Comparison of ENCODE assay signal across 8 mouse cellular contexts in genomic region chr7:29238019-29238967, GRCm38 (mm10). TPM values are rescaled to one million over a fixed set of nuclear protein-coding genes. Genes with fewer than 3 reads are reported as not detected.
A peak's percentile ranks its signal among the peaks of the same experiment; 100 is the strongest.
DNase-seq lines count a peak whose midpoint lies in the region; ATAC-seq and TF ChIP-seq lines count a peak whose summit lies in the region.

Gene Yif1b (plus strand): TSS chr7:29238329.

- peak within 1 kb of the TSS; percentile 88 for H3K9ac ChIP-seq in MEL (ENCODE audit: control insufficient read depth, low read depth, low read length, poor library complexity, severe bottlenecking)
- H3K9ac ChIP-seq in forebrain, postnatal 0 days: peak within 1 kb of the TSS; percentile 66
- H3K9ac ChIP-seq in lung, embryonic 15.5 days: peak within 1 kb of the TSS; percentile 67

- TF ChIP-seq RAD21 in MEL (IDR thresholded peaks at IDR 0.05; ENCODE audit: low read depth, low read length): no peak

- peak within 1 kb of the TSS; percentile 74 to 75 for H3K4me3 ChIP-seq in MEL (ENCODE audit: control insufficient read depth in 1 of 2, insufficient read depth in 1 of 2, low read depth in 2 of 2, low read length in 2 of 2)
- peak within 1 kb of the TSS; percentile 71 for H3K4me3 ChIP-seq in cerebellum, adult 2 months (replicated peaks; ENCODE audit: insufficient read depth, low read depth, low read length)
- H3K4me3 ChIP-seq in forebrain, postnatal 0 days (ENCODE audit: low read depth, low read length): peak within 1 kb of the TSS; percentile 67
- peak within 1 kb of the TSS; percentile 64 for H3K4me3 ChIP-seq in lung, embryonic 15.5 days

- ATAC-seq in forebrain, postnatal 0 days: peak; percentile 99
- peak; percentile 95 for ATAC-seq in lung, embryonic 15.5 days (ENCODE audit: borderline replicate concordance, extremely low read depth, low FRiP score, low TSS enrichment)

- peaks cover 3% of the 10 kb centered on the region; the same call in 1 of the 2 replicates for H3K79me2 ChIP-seq in MEL (ENCODE audit: control insufficient read depth, insufficient read depth, low read length, poor library complexity)

- WGBS in cerebellum, adult 2 months: under 1% methylated on average over 60 of the region's 60 CpGs
- WGBS in forebrain, postnatal 0 days: 2% methylated on average over 60 of the region's 60 CpGs
- WGBS in lung, embryonic 15.5 days: under 1% methylated on average over 60 of the region's 60 CpGs

- peak; percentile 86 to 95; a peak in 3 of 4 replicates for TF ChIP-seq POLR2A in MEL (IDR thresholded peaks at IDR 0.05; ENCODE audit: control insufficient read depth in 1 of 2, insufficient read depth in 1 of 2, low read depth in 1 of 2, low read length in 2 of 2, poor library complexity in 1 of 2)
- TF ChIP-seq POLR2A in cerebellum, adult 2 months (IDR thresholded peaks at IDR 0.05; ENCODE audit: borderline replicate concordance, insufficient read depth, low read length): peak; percentile 91; the same call in 1 of the 2 replicates

- peak; percentile 100 for DNase-seq in MEL (ENCODE audit: low read depth, low spot score)
- DNase-seq in cerebellum, adult 2 months: peak; percentile 97 to 99
- DNase-seq in forebrain, postnatal 0 days: peak; percentile 99
- DNase-seq in heart, postnatal 4 days: peak; percentile 98
- DNase-seq in layer of hippocampus, adult 8-10 months (ENCODE audit: low spot score in 2 of 2): peak; percentile 97 to 98
- DNase-seq in ovary, adult 18-20 months (ENCODE audit: low spot score): peak; percentile 97
- DNase-seq in thymus, postnatal 0 days (ENCODE audit: low spot score): peak; percentile 100

- peak within 1 kb of the TSS; percentile 88 for H3K27ac ChIP-seq in MEL (ENCODE audit: control insufficient read depth, low read depth, low read length)
- H3K27ac ChIP-seq in cerebellum, adult 2 months (ENCODE audit: insufficient read depth, low read length): peak within 1 kb of the TSS; percentile 21; the same call in 1 of the 2 replicates
- peak within 1 kb of the TSS; percentile 74 for H3K27ac ChIP-seq in forebrain, postnatal 0 days (ENCODE audit: low read depth, low read length)
- H3K27ac ChIP-seq in lung, embryonic 15.5 days: peak within 1 kb of the TSS; percentile 96

- peaks cover 2 to 13% of the 10 kb centered on the region in 2 experiments; a peak in 2 of 4 replicates for H3K4me1 ChIP-seq in MEL (ENCODE audit: control insufficient read depth in 1 of 2, insufficient read depth in 2 of 2, low read length in 2 of 2)
- H3K4me1 ChIP-seq in cerebellum, adult 2 months (ENCODE audit: control insufficient read depth, insufficient read depth, low read length): peaks cover 20% of the 10 kb centered on the region
- 0 out of 2 replicates have a peak, but pooled peaks cover 3% of the 10 kb centered on the region for H3K4me1 ChIP-seq in forebrain, postnatal 0 days (ENCODE audit: insufficient read depth)
- peaks cover 17% of the 10 kb centered on the region for H3K4me1 ChIP-seq in lung, embryonic 15.5 days

- H3K4me2 ChIP-seq in forebrain, postnatal 0 days (ENCODE audit: low read depth): peak within 1 kb of the TSS; percentile 78
- peak within 1 kb of the TSS; percentile 67 for H3K4me2 ChIP-seq in lung, embryonic 15.5 days

- H3K36me3 ChIP-seq in MEL (ENCODE audit: control insufficient read depth in 1 of 2, insufficient read depth in 2 of 2, low read length in 2 of 2): peaks cover 0 to 4% of the 10 kb centered on the region in 2 experiments; a peak in 2 of 4 replicates
- H3K36me3 ChIP-seq in forebrain, postnatal 0 days (ENCODE audit: insufficient read depth): no peaks in the 10 kb centered on the region
- H3K36me3 ChIP-seq in lung, embryonic 15.5 days: no peaks in the 10 kb centered on the region

- TF ChIP-seq CTCF in MEL (IDR thresholded peaks at IDR 0.05 in 2 of 3, conservative IDR thresholded peaks at IDR 0.05 in 1 of 3; ENCODE audit: control insufficient read depth in 1 of 3, insufficient read depth in 1 of 3, low read depth in 2 of 3, low read length in 3 of 3, poor library complexity in 1 of 3, severe bottlenecking in 1 of 3): 0 out of 6 replicates have a peak, but pooled peaks of 1 of the 3 experiments have one; percentile 1
- TF ChIP-seq CTCF in cerebellum, adult 2 months (IDR thresholded peaks at IDR 0.05; ENCODE audit: borderline replicate concordance, insufficient read depth, low read depth, low read length): no peak
- no peak; the same call in 1 of the 2 replicates for TF ChIP-seq CTCF in forebrain, postnatal 0 days (IDR thresholded peaks at IDR 0.05; ENCODE audit: low read depth)

- no peaks in the 10 kb centered on the region for H3K9me3 ChIP-seq in MEL (replicated peaks; ENCODE audit: insufficient read depth, low read length)
- H3K9me3 ChIP-seq in forebrain, postnatal 0 days (ENCODE audit: low read length): no peaks in the 10 kb centered on the region
- no peaks in the 10 kb centered on the region for H3K9me3 ChIP-seq in lung, embryonic 15.5 days

- TF ChIP-seq EP300 in MEL (IDR thresholded peaks at IDR 0.05; ENCODE audit: low read depth in 1 of 2, low read length in 2 of 2): peak in 1 of 2 experiments; percentile 57; a peak in 1 of 4 replicates

- no peaks in the 10 kb centered on the region for H3K27me3 ChIP-seq in MEL (ENCODE audit: control insufficient read depth in 1 of 2, insufficient read depth in 2 of 2, low read length in 2 of 2)
- H3K27me3 ChIP-seq in cerebellum, adult 2 months (ENCODE audit: control insufficient read depth, insufficient read depth, low read length): no peaks in the 10 kb centered on the region
- 0 out of 2 replicates have a peak, but pooled peaks cover under 1% of the 10 kb centered on the region for H3K27me3 ChIP-seq in forebrain, postnatal 0 days (ENCODE audit: insufficient read depth, low read length)
- no peaks in the 10 kb centered on the region for H3K27me3 ChIP-seq in lung, embryonic 15.5 days

TF ChIP-seq in MEL, 35 proteins besides CTCF, POLR2A, EP300 and RAD21 (continues in another document):
- TF ChIP-seq SMC3 (IDR thresholded peaks at IDR 0.05; ENCODE audit: low read depth, low read length): peak; percentile 12; the same call in 1 of the 2 replicates
- TF ChIP-seq NELFE (IDR thresholded peaks at IDR 0.05; ENCODE audit: low read depth, low read length): peak; percentile 65
- TF ChIP-seq ETS1 (IDR thresholded peaks at IDR 0.05; ENCODE audit: low read depth, low read length): 0 out of 2 replicates have a peak, but pooled peaks have one; percentile 47
- TF ChIP-seq TAL1 (IDR thresholded peaks at IDR 0.05; ENCODE audit: low read length): no peak
- TF ChIP-seq MYC (IDR thresholded peaks at IDR 0.05; ENCODE audit: low read depth, low read length): peak; percentile 66; the same call in 1 of the 2 replicates
- TF ChIP-seq NRF1 (IDR thresholded peaks at IDR 0.05; ENCODE audit: insufficient read depth, low read depth, low read length, poor library complexity, severe bottlenecking): peak; percentile 49
- peak; percentile 79 for TF ChIP-seq CHD2 (IDR thresholded peaks at IDR 0.05; ENCODE audit: low read length)
- no peak for TF ChIP-seq MAFK (IDR thresholded peaks at IDR 0.05; ENCODE audit: borderline replicate concordance, low read depth, low read length)
- TF ChIP-seq UBTF (IDR thresholded peaks at IDR 0.05; ENCODE audit: borderline replicate concordance, insufficient read depth, low read depth, low read length): no peak
- TF ChIP-seq MYB (IDR thresholded peaks at IDR 0.05; ENCODE audit: low read depth, low read length): peak; percentile 64; the same call in 1 of the 2 replicates
- peak; percentile 92 for TF ChIP-seq POLR2AphosphoS2 (IDR thresholded peaks at IDR 0.05; ENCODE audit: low read length)
- peak; percentile 56 for TF ChIP-seq USF1 (IDR thresholded peaks at IDR 0.05; ENCODE audit: low read depth, low read length)
- peak; percentile 84 for TF ChIP-seq BHLHE40 (IDR thresholded peaks at IDR 0.05; ENCODE audit: borderline replicate concordance, low read depth, low read length)
- no peak for TF ChIP-seq ZKSCAN1 (IDR thresholded peaks at IDR 0.05; ENCODE audit: low read depth, low read length)
- no peak for TF ChIP-seq GABPA (IDR thresholded peaks at IDR 0.05; ENCODE audit: low read depth, low read length)
- TF ChIP-seq TBP (IDR thresholded peaks at IDR 0.05; ENCODE audit: low read depth, low read length): peak; percentile 82
- TF ChIP-seq CHD1 (IDR thresholded peaks at IDR 0.05; ENCODE audit: low read depth, low read length): no peak
- peak; percentile 63; the same call in 1 of the 2 replicates for TF ChIP-seq POLR2AphosphoS5 (IDR thresholded peaks at IDR 0.05; ENCODE audit: borderline replicate concordance, low read depth, low read length)
- no peak for TF ChIP-seq RCOR1 (IDR thresholded peaks at IDR 0.05; ENCODE audit: low read depth, low read length)
- no peak for TF ChIP-seq E2F4 (IDR thresholded peaks at IDR 0.05; ENCODE audit: borderline replicate concordance, low read depth, low read length)
- peak; percentile 31; the same call in 1 of the 2 replicates for TF ChIP-seq MAX (IDR thresholded peaks at IDR 0.05; ENCODE audit: low read length)
- peak; percentile 81; the same call in 1 of the 2 replicates for TF ChIP-seq ZMIZ1 (IDR thresholded peaks at IDR 0.05; ENCODE audit: low read depth, low read length)
- no peak; the same call in 1 of the 2 replicates for TF ChIP-seq ELF1 (IDR thresholded peaks at IDR 0.05; ENCODE audit: low read depth, low read length)
- no peak for TF ChIP-seq GATA1 (IDR thresholded peaks at IDR 0.05; ENCODE audit: low read depth, low read length)
- no peak; the same call in 1 of the 2 replicates for TF ChIP-seq MAZ (IDR thresholded peaks at IDR 0.05; ENCODE audit: low read depth, low read length)
- TF ChIP-seq KAT2A (conservative IDR thresholded peaks at IDR 0.05; ENCODE audit: low read depth, low read length): no peak; the same call in 1 of the 2 replicates
- TF ChIP-seq ZC3H11A (IDR thresholded peaks at IDR 0.05; ENCODE audit: low read depth, low read length): no peak
- peak; percentile 93 for TF ChIP-seq MXI1 (IDR thresholded peaks at IDR 0.05; ENCODE audit: low read depth, low read length)

RNA-seq across cellular contexts. Expression of gene Yif1b, which starts in this region (rescaled TPM):
- 88.6 and 94.8 TPM in 2 replicates for total RNA-seq in MEL (2012; rRNA removed)
- 100 to 1,000 TPM in 1 of 2 experiments, not detected in 1; 143 TPM for polyA plus RNA-seq in MEL (2012; ENCODE audit: insufficient read depth in 1 of 2, insufficient read length in 2 of 2, low read depth in 1 of 2, low replicate concordance in 2 of 2, missing spikeins in 1 of 2)
- polyA plus RNA-seq in cerebellum, adult 2 months (2012; rRNA removed): 131 and 143 TPM in 2 replicates
- total RNA-seq in forebrain, postnatal 0 days (2014; rRNA removed): 71.2 and 84.1 TPM in 2 replicates
- polyA plus RNA-seq in forebrain, postnatal 0 days (2015; fragmentation: Nextera tagmentation; extraction: Ambion mirVana): 97.7 and 100 TPM in 2 replicates
- total RNA-seq in heart, postnatal 4 days (2021): 10 to 100 TPM; 81.5 to 82.5 TPM
- total RNA-seq in layer of hippocampus, adult 8-10 months (2022): 10 to 100 TPM; 43.8 to 51.5 (median 49.0) TPM
- 133 and 134 TPM in 2 replicates for polyA plus RNA-seq in lung, embryonic 15.5 days (2015; fragmentation: Nextera tagmentation; extraction: Ambion mirVana)
- 76.4 and 79.3 TPM in 2 replicates for polyA plus RNA-seq in thymus, postnatal 0 days (2015; fragmentation: Nextera tagmentation; extraction: Ambion mirVana)

Comparison
In these comparisons a context has a peak if more than half of its experiments do, and no peak if none do; other contexts are left out.
1. Peak in every context shown above with its lines: DNase-seq, ATAC-seq, H3K4me3 ChIP-seq and H3K27ac ChIP-seq.
2. H3K27ac ChIP-seq: peak in every context shown above with its lines; median percentile 96 in lung, embryonic 15.5 days; 88 in MEL; 74 in forebrain, postnatal 0 days; 21 in cerebellum, adult 2 months.